Mouse (Mus musculus): ENCODE results near the gene Cuzd1. TPM values are rescaled to one million over a fixed set of nuclear protein-coding genes. Genes with fewer than 3 reads are reported as not detected.

The Cuzd1 gene
- polyA plus RNA-seq (2014; fragmentation: Illumina TruSeq; extraction: RNeasy Lipid Tissue Mini Kit (QIAGEN cat#74804); ENCODE audit: low read depth, low replicate concordance): 0.50 TPM

DNA sequence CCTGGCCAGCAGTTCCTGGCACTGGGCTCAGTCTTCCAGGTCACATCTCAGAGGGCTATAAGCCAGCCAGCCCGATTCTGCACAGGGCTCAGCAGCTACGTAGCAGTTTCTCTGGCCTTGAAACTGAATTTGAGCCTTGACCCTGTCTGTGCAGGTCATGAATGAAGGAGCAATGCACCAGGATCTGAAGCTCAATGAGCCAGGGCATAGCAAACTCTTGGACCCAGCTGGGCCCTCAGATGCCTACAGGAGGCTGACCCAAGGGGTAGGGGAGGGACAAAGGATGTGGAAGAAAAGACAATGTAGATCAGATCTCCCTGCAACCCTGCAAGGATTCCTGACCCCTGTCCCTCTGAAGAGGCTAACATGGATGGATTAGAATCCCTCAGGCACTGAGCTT, at the start of gene Cuzd1:
Gene Cuzd1, minus strand, starts transcription at position 101 of the 400 bp plus-strand sequence.

DNA sequence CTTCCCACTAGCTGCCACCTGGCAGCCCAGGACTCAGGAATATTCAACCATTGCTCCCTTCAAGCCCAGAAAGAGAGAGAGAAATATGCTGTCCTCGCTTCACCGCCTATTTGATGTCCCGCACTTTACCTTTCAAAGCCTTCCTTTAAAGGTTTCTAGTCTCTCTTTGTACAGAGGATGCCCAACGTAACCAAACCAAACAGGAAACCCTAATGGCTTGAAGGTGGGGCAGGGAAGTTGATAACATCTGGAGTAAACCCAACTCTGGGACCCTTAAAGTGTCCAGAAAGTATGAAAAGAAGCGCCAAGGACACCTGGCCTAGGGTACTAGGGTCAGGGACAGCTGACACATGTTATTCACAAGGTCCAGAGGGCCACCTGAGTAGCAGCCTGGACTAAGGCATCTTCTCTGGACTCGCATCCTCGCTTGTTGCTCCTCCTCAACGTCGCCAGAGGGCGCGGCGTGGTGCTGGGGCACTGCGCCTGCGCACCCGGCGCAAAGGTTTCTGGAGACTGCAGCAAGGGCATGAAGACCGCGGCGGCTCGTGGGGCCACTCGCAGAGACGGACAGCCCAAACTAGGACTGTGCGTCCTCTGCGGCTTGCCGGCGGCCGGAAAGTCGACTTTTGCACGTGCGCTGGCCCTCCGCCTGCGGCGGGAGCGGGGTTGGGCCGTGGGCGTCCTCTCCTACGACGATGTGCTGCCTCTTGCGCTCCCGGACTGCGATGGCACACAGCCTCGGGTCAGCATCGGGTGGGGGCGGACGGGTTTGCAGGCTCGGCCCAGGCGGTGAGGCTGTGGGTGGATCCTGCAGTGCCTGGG, 48.8 kb upstream of the Cuzd1 start, which contains the start of gene Pstk:
Gene Pstk, plus strand, starts transcription at position 494 of the 822 bp plus-strand sequence.

DNA sequence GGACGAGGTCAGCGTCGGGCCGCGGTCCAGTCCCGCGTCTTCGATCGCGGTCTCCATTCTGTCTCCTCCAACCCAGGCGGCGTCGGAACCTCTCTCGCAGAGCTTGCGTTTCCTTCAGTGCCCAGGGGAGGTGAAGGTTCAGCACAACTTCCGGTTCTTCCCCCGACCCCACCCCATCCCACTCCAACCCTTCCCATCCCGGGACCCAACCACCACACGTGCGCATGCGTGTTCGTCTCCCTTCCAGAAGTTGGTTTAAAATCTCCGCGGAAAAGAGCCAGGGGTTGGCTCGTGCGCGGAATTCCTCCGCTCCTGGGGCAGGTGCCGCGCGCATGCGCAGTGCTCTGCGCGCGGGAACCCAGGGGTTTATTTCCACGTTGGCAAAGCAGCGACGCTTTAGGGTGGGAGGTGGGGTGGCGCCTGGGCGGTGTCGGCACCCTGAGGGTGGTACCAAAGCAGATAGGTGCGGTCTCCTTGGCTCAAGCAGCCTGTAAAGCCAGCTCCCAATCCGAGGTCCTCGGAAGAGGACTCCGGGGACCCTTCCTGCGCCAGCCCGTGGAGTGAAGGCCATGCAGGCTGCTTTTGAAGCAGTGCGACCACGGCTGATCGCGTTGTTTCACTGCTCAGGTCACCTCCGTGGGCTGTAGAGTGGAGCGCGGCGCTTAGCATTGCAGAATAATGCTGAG, 40.7 kb upstream of the Cuzd1 start, which contains the start of gene 2310057M21Rik:
Gene 2310057M21Rik, minus strand, starts transcription at position 145 of the 686 bp plus-strand sequence.

DNA sequence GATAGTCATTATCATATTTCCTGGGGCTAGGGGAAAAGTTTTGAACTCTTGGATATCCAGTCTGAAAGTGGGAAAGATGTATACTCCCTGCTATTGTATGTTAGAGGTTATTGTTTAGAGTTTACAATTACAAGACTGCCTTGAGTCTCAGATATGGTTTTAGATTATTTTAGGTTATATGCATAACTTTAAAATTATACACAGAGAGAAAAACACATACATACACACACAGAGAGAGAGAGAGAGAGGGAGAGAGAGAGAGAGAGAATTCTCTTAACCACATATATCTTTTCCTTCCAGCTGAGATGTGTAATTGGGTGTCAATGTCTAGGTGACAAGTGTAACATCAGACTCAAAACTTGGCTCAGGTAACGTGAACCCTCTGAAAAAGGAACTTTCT, 11.5 kb upstream of the Cuzd1 start, which contains the start of gene Fam24a:
Gene Fam24a, plus strand, starts transcription at position 301 of the 400 bp plus-strand sequence.

DNA sequence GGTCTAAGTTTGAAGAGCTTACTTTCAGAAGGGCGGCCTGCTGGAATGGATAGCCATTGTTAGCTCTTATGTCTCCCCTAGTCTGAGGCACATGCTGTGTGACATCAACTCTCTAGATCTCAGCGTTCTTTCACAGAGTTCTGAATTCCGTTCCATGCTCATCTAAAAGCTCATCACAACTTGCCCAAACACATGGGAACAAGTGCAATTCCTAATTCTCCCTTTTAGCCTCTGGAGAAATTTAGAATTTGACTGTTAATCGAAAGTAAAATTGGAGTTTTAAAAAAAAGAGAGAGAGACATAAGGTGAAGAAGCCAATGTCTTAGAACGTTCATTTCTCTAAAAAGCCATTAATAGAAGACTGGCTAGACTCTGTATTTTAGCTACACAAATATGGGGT, 7.3 kb upstream of the Cuzd1 start, which contains the start of gene Fam24b:
Gene Fam24b, minus strand, starts transcription at position 101 of the 400 bp plus-strand sequence.

Other genes starting within 250 kb of the Cuzd1 start
- not detected for gene 4933402N03Rik, start 176.0 kb downstream of the Cuzd1 start, polyA plus RNA-seq (2014; fragmentation: Illumina TruSeq; extraction: RNeasy Lipid Tissue Mini Kit (QIAGEN cat#74804); ENCODE audit: low read depth, low replicate concordance)
- not detected for gene 5430419D17Rik, start 147.9 kb downstream of the Cuzd1 start, polyA plus RNA-seq (2014; fragmentation: Illumina TruSeq; extraction: RNeasy Lipid Tissue Mini Kit (QIAGEN cat#74804); ENCODE audit: low read depth, low replicate concordance)
- gene Fam24b, start 7.2 kb upstream of the Cuzd1 start, polyA plus RNA-seq (2014; fragmentation: Illumina TruSeq; extraction: RNeasy Lipid Tissue Mini Kit (QIAGEN cat#74804); ENCODE audit: low read depth, low replicate concordance): not detected
- not detected for gene Fam24a, start 11.6 kb upstream of the Cuzd1 start, polyA plus RNA-seq (2014; fragmentation: Illumina TruSeq; extraction: RNeasy Lipid Tissue Mini Kit (QIAGEN cat#74804); ENCODE audit: low read depth, low replicate concordance)
- gene 2310057M21Rik, start 40.5 kb upstream of the Cuzd1 start, polyA plus RNA-seq (2014; fragmentation: Illumina TruSeq; extraction: RNeasy Lipid Tissue Mini Kit (QIAGEN cat#74804); ENCODE audit: low read depth, low replicate concordance): 4.5 TPM
- gene Pstk, start 48.8 kb upstream of the Cuzd1 start, polyA plus RNA-seq (2014; fragmentation: Illumina TruSeq; extraction: RNeasy Lipid Tissue Mini Kit (QIAGEN cat#74804); ENCODE audit: low read depth, low replicate concordance): 51.4 TPM
- gene Ikzf5, start 88.2 kb upstream of the Cuzd1 start, polyA plus RNA-seq (2014; fragmentation: Illumina TruSeq; extraction: RNeasy Lipid Tissue Mini Kit (QIAGEN cat#74804); ENCODE audit: low read depth, low replicate concordance): 37.5 TPM
- gene Acadsb, start 88.3 kb upstream of the Cuzd1 start, polyA plus RNA-seq (2014; fragmentation: Illumina TruSeq; extraction: RNeasy Lipid Tissue Mini Kit (QIAGEN cat#74804); ENCODE audit: low read depth, low replicate concordance): 125 TPM
- 0.32 TPM for gene Hmx3, start 220.6 kb upstream of the Cuzd1 start, polyA plus RNA-seq (2014; fragmentation: Illumina TruSeq; extraction: RNeasy Lipid Tissue Mini Kit (QIAGEN cat#74804); ENCODE audit: low read depth, low replicate concordance)
- gene Hmx2, start 226.5 kb upstream of the Cuzd1 start, polyA plus RNA-seq (2014; fragmentation: Illumina TruSeq; extraction: RNeasy Lipid Tissue Mini Kit (QIAGEN cat#74804); ENCODE audit: low read depth, low replicate concordance): 0.38 TPM
- 20.8 TPM for gene Bub3, start 237.9 kb upstream of the Cuzd1 start, polyA plus RNA-seq (2014; fragmentation: Illumina TruSeq; extraction: RNeasy Lipid Tissue Mini Kit (QIAGEN cat#74804); ENCODE audit: low read depth, low replicate concordance)

All from sigmoid colon, adult 10 weeks (tissue).